Mouse (Mus musculus): ENCODE data around the gene Calm5. TPM values are rescaled to one million over a fixed set of nuclear protein-coding genes. Genes with fewer than 3 reads are reported as not detected.

The Calm5 gene
- polyA plus RNA-seq, 3 experiments from 2014 or later: not detected

Other genes with a start within 250 kb of the Calm5 start
- gene Fam208b, start 243.1 kb upstream of the Calm5 start, polyA plus RNA-seq (2017; shearing (Covaris generic)): 10 to 100 TPM; 14.9 to 29.4 (median 24.8) TPM
- 10 to 100 TPM; 24.3 to 37.2 (median 25.1) TPM for gene Asb13, start 220.1 kb upstream of the Calm5 start, polyA plus RNA-seq (2017; shearing (Covaris generic))
- not detected for gene Calml3, start 49.9 kb upstream of the Calm5 start, polyA plus RNA-seq (2017; shearing (Covaris generic))
- not detected for gene Calm4, start 16.4 kb upstream of the Calm5 start, polyA plus RNA-seq (2017; shearing (Covaris generic))
- 10 to 100 TPM; 24.1 to 29.7 (median 27.0) TPM for gene Net1, start 64.0 kb downstream of the Calm5 start, polyA plus RNA-seq (2017; shearing (Covaris generic))
- gene Tubal3, start 64.1 kb downstream of the Calm5 start, polyA plus RNA-seq (2017; shearing (Covaris generic)): under 1 TPM in 1 of 3 experiments, not detected in 2; 0.67 TPM
- gene Ucn3, start 91.2 kb downstream of the Calm5 start, polyA plus RNA-seq (2017; shearing (Covaris generic)): not detected
- not detected for gene Akr1c14, start 194.8 kb downstream of the Calm5 start, polyA plus RNA-seq (2017; shearing (Covaris generic))

All from inflammation-experienced regulatory T-cells, adult 6 months (primary cell).